Mouse (Mus musculus): ENCODE results near the gene 2010111I01Rik. TPM values are rescaled to one million over a fixed set of nuclear protein-coding genes. Genes with fewer than 3 reads are reported as not detected.

The 2010111I01Rik gene
- 76.2 and 81.2 TPM in 2 replicates for polyA plus RNA-seq (2012)

GRCm38 (mm10) chr13:62964640-62965311 is at the start of gene 2010111I01Rik:
Gene 2010111I01Rik, plus strand, starts transcription at chr13:62964893.

Other genes starting within 250 kb of the 2010111I01Rik start
- 0.35 and 0.50 TPM in 2 replicates for gene Platr25, start 204.2 kb upstream of the 2010111I01Rik start, polyA plus RNA-seq (2012)
- 0.11 and 0.29 TPM in 2 replicates for gene Gm5141, start 179.1 kb upstream of the 2010111I01Rik start, polyA plus RNA-seq (2012)
- gene Fbp2, start 106.5 kb upstream of the 2010111I01Rik start, polyA plus RNA-seq (2012) = not detected in 2 replicates
- 2.7 and 3.9 TPM in 2 replicates for gene Fbp1, start 76.6 kb upstream of the 2010111I01Rik start, polyA plus RNA-seq (2012)